Mouse (Mus musculus) lung, postnatal 0 days (tissue): ENCODE results near the gene Map2k5.

Experiments
- CTCF ChIP-seq: IDR thresholded peaks from 2 replicates; pipeline ENCODE4 v1.5.1; 2016; ENCODE audit warnings: antibody characterized with exemption, mild to moderate bottlenecking
- EP300 ChIP-seq: IDR thresholded peaks from 2 replicates; pipeline ENCODE4 v1.6.1; 2016; ENCODE audit warnings: antibody characterized with exemption, mild to moderate bottlenecking, control low read depth

GRCm38 (mm10) chr9:63146856-63147274 lies 230.8 kb downstream of the Map2k5 start:
- TF ChIP-seq CTCF: no peak
- TF ChIP-seq EP300: no peak
